Mouse (Mus musculus) megakaryocyte, embryonic 14.5 days (primary cell): ENCODE measurements around the gene Hscb.

Experiments
- FLI1 ChIP-seq: IDR thresholded peaks from 2 replicates; pipeline ENCODE4 v1.6.1; 2012; ENCODE audit warnings: low read length, inconsistent platforms, mixed read lengths
- GATA1 ChIP-seq: IDR thresholded peaks from 3 replicates; pipeline ENCODE4 v1.6.1; 2012; ENCODE audit warnings: mixed read lengths, low read length, inconsistent platforms, borderline replicate concordance

GRCm38 (mm10) chr5:110780761-110781528 lies 58.6 kb downstream of the Hscb start:
- TF ChIP-seq FLI1 (no peak), GATA1 (no peak)
